ENCODE assay signal across 16 mouse cellular contexts in the genomic region with DNA sequence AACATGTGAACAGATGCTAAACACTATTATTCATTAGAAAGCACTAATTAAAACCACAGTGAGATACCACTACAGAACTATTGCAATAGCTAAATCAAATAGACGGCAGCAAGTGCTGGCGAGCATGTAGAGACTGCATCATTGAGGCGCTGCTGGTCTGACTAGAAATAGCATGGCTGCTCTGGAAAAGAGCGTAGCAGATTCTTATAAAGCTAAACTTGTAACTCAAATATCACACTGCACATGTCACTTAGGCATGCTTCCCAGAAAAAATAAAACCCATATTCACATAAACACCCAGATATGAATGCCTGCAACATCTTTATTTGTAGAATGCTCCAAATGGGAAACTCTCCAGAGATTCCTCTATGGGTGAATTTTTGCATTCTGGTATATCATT.
"Had no signal": no experiment of that assay in that cellular context is flagged by ENCODE, and none has a peak within 500 bp of the region (broad histone marks: within the 10 kb centered on the region; RNA-seq: fewer than 3 reads in every experiment).

No protein-coding gene starts in this region.

- H3K27me3 ChIP-seq: limb, embryonic 12.5 days; liver, embryonic 13.5 days; lung, embryonic 15.5 days; megakaryocyte, embryonic 14.5 days; neural tube, embryonic 13.5 days had no signal

- ATAC-seq: intestine, postnatal 0 days; liver, postnatal 0 days; midbrain, embryonic 16.5 days had no signal

- H3K27ac ChIP-seq: left cerebral cortex, adult 2 months; limb, embryonic 12.5 days; liver, embryonic 13.5 days; lung, embryonic 15.5 days; macrophage; neural tube, embryonic 13.5 days had no signal

- H3K9ac ChIP-seq: limb, embryonic 12.5 days; liver, embryonic 13.5 days; liver, postnatal 0 days; lung, embryonic 15.5 days; neural tube, embryonic 13.5 days had no signal

- DNase-seq: liver; liver, embryonic 13.5 days; liver, postnatal 0 days; lung, postnatal 14 days; retina, postnatal 1 day; spleen, adult 18-20 months; thymus, postnatal 36 days had no signal

- H3K9me3 ChIP-seq: limb, embryonic 12.5 days; liver, embryonic 13.5 days; lung, embryonic 15.5 days; megakaryocyte, embryonic 14.5 days; neural tube, embryonic 13.5 days had no signal

- H3K36me3 ChIP-seq: limb, embryonic 12.5 days; liver, embryonic 13.5 days; lung, embryonic 15.5 days; neural tube, embryonic 13.5 days had no signal

- H3K4me2 ChIP-seq: limb, embryonic 12.5 days; liver, embryonic 13.5 days; lung, embryonic 15.5 days; midbrain, embryonic 11.5 days; neural tube, embryonic 13.5 days had no signal

- H3K4me1 ChIP-seq: limb, embryonic 12.5 days; liver, embryonic 13.5 days; lung, embryonic 15.5 days; megakaryocyte, embryonic 14.5 days; neural tube, embryonic 13.5 days had no signal

- H3K4me3 ChIP-seq: left cerebral cortex, adult 2 months; limb, embryonic 12.5 days; liver, embryonic 13.5 days; lung, embryonic 15.5 days; megakaryocyte, embryonic 14.5 days; neural tube, embryonic 13.5 days had no signal
